Mouse (Mus musculus): ENCODE measurements around the gene Prpsap2.
"Not testable (repeated sequence)": the region's sequence is repeated elsewhere in the genome, so short reads cannot be mapped to it uniquely, and the experiment has no call there.

Prpsap2 gene

DNA sequence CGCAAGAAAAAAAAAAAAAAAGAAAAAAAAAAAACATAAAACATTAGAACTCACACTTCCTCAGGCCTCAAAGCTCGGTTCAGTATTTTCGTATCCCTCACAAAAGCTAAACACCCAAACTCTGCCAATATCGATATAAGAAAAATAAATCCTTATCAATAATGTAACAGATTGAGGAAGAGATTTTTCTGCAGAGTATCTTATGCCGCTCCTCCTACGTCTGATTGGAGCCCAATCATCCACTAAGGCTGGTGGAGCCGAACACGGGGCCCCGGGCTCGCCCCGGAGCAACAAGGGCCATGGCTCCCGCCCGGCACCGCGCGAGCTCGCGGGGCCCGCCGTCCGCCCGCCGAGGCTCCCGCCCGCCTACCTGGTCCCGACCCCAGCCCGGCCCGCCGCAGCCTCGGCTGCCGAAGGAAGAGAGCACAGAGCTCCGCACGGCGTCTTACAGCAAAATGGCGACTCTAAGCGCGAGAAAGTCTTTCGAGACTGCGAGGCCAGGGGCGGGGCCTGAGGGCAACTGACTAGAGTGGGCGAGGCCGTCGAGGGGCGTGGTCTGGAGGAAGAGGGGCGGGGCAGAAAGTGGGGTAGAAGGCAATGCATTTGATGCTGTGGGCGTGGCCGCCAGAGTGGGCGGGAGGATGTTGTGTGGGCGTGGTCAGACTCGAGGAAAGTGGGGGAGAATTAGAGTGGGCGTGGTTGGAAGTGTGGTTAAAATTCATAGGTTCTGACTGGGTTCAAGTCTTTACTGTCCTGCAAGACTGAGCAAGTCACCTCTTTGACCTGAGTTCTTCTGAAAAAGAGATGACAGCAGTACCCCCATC is at the start of gene Prpsap2:
Gene Prpsap2, minus strand, starts transcription at position 505 of the 824 bp plus-strand sequence.
- peak; percentile 100 for DNase-seq

DNA sequence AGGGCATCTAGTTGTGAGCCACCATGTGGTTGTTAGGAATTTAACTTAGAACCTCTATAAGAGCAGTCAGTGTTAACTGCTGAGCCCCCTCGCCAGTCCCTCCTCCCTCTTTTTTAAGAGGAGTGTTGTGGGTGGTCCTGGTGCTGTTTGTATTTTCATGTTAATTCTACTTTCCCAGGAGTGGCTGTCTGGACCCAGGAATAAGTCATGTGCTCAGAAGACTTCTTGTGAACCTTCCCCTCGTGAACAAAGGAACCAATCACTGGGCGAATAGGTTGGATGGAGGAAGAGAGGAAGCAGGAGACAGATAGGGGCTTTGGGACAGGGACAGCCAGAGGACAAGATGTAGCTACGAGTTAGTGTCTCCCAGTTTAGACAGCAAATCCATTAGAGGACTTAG is 47.9 kb upstream of the Prpsap2 start:
- DNase-seq, result no peak

DNA sequence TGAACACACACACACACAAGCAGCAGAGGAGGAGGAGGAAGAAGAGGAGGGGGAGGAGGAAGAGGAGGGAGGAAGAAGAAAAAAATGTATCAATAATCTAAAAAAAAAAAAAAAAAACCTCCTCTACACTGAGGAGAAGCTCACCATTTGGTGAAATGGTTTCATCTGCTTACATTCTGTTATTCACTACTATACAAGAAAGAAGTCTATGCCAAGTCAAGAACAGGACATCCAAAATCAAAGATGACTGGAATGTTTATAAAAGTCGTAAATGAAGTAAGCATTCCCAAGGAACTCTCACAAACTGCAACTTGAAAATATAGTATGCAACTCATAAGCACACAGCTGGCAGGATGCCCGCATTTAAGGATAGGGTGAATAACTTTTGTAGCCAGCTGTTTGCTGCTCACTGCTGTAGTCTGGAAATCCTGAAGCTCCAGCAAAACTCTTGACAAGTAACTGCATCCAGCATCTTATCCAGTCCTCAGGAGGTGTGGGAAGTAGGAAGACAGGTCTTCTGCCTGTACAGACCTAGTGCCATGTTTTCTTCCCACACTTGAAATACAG is 46.7 kb upstream of the Prpsap2 start:
- no peak for DNase-seq

DNA sequence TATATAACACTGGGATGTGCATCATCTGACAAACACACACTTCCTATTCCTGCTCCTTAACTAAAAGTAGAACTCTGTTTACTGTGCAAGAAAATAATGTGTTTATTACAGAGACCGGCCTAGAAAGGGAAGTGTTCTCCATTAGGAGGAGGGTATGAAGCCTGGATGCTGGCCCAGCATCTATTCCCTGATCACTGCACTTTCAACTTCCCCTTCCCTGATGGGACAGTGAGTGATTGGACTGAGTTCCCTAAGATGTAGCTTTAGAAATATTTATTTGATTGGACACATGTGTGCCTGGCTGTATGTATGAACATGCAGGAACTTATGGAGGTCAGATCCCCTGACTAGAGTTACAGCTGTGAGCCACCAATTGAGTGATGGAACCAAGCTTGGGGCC is 31.6 kb upstream of the Prpsap2 start:
- no peak for DNase-seq

DNA sequence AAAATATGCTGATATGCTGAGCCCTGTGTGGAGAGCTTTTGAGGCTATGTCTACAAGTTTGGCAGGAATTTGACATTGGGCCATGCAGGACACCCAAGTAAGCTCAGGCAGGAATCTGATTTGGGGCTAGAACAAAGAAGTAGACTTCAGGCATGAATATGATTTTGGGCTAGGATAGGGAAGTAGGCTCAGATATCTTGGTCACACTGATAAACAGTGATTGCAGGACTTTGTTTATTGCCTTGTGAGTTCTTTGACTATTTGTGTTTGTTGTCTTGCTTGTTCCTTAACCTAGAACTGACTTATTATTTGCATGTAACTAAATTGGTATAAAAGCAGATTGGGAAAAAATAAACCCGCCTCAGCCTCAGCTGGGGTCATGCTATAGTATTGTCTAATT is 26.7 kb upstream of the Prpsap2 start:
- DNase-seq, result no peak

DNA sequence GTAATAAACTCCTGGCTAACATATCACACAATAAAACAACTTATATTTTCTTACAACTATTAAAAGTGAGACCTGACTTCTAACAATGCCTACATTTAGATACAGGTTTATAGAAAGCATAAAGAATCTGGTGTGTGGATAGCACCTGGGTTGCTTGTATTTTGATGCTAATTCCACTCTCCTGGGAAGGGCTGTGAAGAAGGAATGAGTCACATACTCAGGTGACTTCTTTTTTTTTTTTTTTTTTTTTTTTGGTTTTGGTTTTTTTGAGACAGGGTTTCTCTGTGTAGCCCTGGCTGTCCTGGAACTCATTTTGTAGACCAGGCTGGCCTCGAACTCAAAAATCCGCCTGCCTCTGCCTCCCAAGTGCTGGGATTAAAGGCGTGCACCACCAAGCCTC is 20.6 kb upstream of the Prpsap2 start:
- not testable (repeated sequence) for DNase-seq

DNA sequence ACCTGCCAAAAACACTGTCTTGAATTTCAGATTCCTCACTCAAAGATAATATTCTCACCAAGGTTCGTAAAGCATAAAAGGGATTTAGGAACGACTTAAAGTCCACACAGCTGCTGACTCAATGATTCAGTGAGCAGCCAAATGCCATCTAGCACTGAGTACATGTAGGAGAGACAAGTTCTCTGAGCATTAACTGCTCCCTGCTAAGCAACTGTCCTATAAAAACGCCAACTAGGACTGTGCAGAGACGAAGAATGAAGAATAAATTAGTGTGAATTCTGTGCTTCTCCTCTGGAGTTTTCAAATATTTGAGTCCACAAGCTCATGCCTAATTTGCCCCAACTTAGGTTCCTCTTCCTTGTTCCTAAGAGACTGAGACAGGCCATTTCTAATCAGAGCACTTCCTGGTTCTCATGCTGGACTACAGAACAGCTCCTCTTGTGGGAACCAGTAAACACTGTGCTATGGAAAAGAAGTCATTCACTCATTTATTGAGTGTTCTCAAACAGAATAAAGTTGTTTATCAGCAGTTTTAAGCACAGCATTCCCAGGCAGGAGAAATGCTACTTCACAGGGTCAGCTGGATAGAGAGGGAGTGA is 12.8 kb upstream of the Prpsap2 start:
- DNase-seq, result no peak

DNA sequence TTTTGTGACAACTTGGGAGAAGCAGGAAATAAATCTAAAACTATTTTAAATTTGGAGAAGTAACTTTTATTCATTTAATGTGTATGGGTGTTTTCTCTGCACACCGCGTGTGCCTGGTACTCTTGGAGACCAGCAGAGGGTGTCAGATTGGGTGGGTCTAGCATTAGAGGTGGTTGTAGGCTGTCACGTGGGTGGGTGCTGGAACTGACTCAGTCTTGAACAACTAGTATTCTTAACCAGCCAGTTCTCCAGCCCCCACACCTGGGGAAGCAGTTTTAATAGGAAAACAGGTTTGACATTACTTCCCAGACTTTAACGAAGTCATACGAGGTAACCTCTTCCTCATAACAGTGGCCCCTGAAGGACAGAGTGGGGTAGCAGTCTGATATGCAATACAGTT is 1.4 kb downstream of the Prpsap2 start:
- peak; percentile 14 for DNase-seq

DNA sequence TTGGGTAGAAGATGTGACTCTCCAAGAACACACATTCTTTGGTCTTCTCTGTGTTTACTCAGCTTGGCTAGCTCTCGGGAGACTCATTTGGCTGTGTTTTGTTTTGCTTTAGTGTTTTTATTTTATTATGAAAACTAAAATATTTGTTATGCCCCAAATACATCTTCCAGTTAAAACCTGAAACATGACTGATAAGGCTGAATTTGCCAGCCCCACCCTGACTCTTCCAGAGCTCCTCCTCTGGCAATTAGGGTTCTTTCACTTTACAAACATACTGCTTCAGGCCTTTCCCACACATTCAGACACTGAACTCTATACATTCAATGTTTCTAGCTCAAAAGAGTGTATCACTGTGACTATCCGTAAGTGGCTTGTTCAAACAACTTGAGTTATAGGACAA is 4.7 kb downstream of the Prpsap2 start:
- no peak for DNase-seq

DNA sequence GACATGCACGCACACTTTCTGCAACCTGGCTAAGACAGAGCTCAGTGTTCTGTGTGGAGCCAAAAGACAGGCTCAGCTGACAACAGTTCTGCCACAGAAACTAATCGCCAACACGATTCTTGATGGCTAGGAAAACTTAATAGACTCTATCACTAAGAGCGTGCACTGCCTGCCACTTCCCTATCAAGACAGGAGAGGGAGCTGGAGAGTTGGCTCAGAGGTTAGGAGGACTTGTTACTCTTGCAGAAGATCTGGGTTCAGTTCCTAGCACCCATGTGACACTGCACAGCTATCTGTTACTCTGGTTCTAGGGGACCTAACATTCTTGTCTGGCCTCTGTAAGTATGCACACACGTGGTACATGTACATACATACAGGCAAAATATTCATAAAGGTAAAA is 10.3 kb downstream of the Prpsap2 start:
- DNase-seq, result peak; percentile 16

DNA sequence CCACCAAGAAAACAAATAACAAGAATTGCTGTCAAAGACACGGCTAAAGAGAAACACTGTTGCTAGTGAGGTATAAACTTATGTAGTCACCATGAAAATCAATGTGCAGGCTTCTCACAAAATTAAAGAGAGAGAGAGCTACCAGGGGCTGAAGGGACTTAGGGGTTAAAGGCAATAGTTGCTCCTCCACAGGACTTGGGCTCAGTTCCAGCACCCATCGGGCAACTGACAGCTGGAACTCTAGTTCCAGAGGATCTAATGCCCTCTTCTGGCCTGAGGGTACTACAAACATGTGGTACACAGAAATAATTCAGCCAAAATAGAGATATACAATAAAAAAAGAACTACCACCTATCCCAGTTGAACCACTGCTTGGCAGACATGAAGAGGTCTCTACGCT is 14.7 kb downstream of the Prpsap2 start:
- peak; percentile 22 for DNase-seq

DNA sequence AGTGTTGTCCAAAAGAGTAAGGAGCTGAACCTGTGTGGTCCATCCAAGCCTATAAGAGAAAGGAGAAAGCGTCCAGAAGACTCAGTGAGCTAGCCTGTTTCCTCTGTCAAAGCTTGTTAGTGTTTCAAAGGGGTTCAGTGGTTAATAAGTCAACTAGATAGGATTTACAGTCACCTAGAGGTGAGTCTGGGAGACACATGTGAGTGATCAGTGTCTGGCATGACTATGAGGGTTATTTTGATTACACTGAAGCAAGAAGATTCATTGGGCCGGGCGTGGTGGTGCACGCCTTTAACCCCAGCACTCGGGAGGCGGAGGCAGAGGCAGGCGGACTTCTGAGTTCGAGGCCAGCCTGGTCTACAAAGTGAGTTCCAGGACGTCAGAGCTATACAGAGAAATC is 16.1 kb downstream of the Prpsap2 start:
- DNase-seq, result peak; percentile 58

DNA sequence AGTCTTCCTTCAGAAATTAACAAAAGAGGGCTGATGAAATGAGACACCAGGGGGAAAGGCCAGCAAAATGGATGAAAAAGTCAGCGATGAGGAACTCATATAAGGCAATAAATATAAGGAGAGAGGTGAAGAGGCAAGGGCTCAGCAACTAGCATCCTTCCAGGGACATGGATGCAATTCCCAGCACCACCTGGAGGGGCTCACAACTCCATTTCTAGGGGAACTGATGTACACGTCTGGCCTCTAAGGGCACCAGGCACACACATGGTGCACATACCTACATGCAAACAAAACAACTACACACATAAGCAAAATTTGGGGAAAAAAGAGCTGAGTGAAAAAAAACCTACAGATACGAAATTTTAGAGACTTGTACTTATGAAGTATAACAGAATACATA is 17.4 kb downstream of the Prpsap2 start:
- DNase-seq, result no peak

DNA sequence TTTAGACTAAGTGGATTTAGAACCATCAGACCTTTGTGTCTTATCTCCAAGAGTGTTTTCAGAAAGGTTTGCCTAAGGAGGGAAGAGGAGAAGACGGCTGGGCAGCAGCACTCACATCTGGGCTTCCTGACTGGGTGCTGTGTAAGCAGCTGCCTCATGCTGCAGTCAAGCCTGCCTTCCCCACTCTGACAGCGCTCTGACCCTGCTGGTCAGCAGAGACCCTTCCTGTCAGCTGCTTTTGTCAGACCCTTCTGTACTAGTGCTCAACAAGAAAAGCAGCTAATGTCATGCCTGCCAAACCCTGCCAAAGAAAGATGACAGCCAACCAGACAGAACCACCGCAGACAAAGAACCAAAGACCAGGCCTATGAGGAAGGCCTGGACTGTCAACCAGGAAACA is 18.1 kb downstream of the Prpsap2 start:
- DNase-seq, result no peak

DNA sequence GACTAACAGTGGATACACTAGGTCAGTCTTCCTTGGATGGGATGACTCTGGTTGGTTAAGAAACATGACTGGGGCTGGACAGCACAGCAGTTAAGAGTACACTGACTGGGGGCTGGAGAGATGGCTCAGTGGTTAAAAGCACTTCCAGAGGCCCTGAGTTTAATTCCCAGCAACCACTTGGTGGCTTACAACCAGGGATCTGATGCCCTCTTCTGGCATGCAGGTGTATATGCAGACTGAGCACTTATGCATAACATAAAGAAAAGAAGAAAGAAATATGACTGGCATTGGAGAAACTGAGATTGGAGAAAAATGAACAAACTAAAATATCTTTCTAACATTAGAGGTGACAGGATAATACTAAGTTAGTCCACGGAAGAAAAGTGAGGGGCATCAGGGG is 21.4 kb downstream of the Prpsap2 start:
- DNase-seq, result no peak

DNA sequence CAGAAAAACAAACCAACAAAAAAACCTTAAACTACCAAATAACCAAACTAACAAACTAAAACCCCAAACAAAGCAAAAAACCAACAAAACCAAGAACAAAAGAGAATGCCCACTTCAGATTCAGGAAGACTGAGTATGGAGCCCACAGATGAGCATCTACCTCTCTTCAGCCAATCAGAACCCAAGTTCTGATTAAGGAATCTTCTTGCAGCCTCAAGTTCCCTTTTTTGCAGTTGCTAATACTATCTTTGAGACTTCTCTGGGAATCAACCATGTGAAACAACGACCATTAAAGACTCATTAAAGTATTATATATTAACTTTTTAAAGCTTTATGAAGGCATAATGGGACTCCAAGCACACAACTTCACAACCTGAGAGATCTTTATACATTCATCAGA is 24.6 kb downstream of the Prpsap2 start:
- DNase-seq, result no peak

DNA sequence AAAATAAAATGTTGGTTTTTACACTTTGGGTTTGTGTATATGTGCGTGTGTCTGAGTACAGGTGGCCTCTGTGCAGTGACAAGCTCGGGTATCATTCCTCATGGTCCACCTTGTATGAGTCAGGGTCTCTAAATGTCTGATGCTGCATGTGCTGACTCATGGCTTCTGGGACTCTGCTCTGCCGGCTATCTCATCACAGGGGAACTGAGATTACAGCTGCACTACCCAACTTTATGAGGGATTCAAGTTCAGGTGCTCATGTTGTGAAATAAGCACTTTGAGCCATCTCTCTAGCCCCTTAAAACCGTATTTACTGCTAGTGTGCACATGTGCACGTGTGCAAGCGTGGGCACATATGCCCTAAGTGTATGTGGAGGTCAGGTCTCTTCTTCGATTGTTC is 29.2 kb downstream of the Prpsap2 start:
- DNase-seq, result no peak

DNA sequence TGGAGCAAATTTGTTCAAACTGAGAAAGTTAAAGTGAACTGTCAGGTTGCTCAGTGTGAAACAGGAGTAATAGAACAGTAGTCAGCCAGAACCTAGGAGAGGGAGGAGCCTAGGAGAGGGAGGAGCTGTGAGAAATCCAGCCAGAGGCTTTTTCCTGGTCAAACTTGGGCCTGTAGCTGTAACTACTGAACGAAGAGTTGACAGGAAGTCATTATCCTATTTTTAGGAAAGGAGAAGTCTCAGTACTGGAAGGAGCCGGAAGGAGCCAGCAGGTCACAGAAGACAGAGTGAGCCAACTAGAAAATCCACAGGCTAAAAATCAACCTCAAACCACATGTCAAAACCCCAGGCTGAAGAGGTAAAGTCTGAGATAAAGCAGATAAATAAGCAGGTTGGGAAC is 33.9 kb downstream of the Prpsap2 start:
- DNase-seq, result peak; percentile 82

DNA sequence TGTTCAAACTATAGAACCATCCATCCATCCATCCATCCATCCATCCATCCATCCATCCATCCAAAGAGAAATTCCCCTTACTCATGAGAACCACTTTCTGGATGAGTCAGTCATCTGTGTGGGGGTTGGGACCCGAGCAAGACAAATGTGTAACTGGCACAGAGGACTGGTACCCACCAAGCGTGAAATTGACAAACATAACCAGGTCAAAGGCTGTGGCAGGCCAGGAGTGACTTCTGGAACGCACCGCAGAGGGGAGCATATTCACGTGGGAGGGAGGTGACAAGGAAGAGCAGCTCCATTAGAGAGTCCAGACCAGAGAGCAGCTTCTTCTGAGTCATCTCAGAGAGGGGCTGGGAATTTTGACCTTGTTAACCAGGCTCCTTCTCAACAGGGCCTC is 39.8 kb downstream of the Prpsap2 start:
- DNase-seq, result peak; percentile 89

DNA sequence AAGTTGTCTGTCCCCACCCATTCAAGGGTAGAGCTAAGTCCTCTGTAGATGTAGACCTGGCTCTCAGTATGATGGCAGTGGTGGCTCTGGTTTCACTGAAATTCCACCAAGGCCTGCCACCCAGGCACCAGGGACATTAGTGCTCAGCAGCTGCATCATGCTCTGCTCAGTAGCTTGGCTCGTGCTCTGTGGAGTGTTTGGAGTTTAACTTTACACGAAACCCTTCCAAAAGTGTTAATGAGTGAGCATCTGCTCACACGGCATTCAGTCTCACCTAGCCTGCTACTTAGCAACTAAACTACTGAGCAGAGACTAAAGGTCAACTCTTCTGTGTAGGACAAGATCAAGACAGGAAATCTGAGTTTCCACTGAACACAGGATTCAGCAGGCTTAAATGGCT is 41.3 kb downstream of the Prpsap2 start, which contains the start of gene Slc5a10:
Gene Slc5a10, minus strand, starts transcription at position 191 of the 400 bp plus-strand sequence.
- DNase-seq, result peak; percentile 86

DNA sequence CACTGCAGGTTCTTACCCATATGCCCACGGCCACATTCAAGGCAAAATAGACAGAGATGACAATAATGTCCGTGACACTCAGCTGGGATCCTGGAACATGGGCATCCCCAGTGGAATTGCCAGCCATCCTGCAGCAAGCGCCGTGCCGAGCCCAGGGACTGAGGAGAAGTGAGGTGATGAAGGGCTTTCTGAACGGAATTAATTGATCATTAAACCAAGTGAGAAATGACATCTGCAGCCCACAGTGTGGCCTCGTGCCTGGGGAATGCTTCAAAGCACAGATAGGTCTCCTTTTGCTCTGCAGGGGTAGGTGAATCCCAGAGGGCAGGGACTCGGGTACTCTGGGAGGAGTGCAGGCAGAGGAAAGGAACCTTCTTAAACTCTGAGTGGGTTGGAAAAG is 42.1 kb downstream of the Prpsap2 start:
- DNase-seq, result peak; percentile 82

DNA sequence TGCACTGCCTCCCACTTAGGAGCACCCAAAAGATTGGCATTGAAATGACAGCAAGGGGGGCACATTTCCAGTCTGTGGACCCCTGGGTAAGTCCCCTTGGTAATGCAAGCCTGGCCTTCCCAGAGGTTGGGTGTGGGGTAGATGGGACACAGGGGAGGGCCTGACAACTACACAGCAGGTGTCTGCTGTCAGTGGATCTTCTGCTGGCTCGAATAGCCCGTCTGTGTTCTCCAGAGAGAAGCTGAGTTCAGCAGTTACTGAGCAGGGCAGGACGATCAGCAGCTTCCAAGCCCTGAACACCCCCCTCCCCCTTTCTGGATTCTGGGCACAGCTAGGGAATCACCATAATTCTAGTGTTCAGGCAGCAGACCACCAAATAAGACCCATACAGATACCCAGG is 42.5 kb downstream of the Prpsap2 start:
- no peak for DNase-seq

DNA sequence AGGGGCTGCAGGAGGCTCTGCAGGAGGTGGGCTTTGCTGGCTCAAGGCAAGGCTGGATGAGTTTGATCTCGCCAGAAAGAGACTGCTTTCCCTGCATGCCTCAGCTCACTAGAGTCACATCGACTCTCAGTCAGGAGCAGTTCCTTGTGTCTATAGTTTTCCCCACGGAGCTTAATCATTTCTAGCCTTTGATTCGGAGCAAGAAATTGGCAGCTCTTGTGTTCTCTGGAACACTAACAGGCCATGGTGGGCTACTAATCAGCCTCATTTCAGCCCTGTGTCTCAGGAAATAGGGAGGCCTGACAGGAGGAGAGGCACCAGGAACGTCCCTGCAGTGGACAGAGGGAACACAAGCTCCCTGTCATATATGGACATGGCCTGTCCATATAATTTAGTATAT is 43.9 kb downstream of the Prpsap2 start:
- DNase-seq, result peak; percentile 68

DNA sequence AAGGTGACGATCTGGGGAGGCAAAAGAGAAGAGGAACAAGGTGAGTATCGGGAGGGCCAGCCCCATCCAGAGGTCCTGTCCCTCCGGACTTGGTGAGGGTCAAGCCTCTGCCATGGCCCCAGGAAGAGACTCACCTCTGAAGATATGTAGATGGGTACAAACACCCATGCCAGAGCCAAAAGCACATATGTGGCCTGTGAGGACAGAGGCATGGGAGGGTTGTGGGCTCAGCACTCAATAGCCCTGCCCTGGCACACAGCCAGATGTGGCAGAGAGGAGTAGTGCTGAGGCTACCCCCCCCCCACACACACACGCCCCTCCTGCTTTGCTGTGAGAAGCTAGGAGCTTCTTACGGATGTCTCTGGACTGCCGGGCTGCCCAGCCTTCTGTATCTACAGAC is 46.8 kb downstream of the Prpsap2 start:
- no peak for DNase-seq

Measured in kidney, adult 9 months (tissue).